Mouse (Mus musculus) thymus, adult 2 months (tissue): Measurements from ENCODE around the gene Trpc4ap.

Experiments used
- CTCF ChIP-seq: fragments of 200-500 bp; IDR thresholded peaks from 2 replicates; pipeline ENCODE4 v1.5.1; 2012; ENCODE audit warnings: mild to moderate bottlenecking, control low read depth, low read length, moderate library complexity, borderline replicate concordance; ENCODE audit not compliant: control insufficient read depth, poor library complexity, insufficient read depth; ENCODE audit errors: extremely low read depth
- POLR2A ChIP-seq: fragments of 200-500 bp; IDR thresholded peaks from 2 replicates; pipeline ENCODE4 v1.6.1; 2012; ENCODE audit warnings: mild to moderate bottlenecking, low read length, control low read depth, moderate library complexity; ENCODE audit not compliant: control insufficient read depth, poor library complexity, insufficient read depth; ENCODE audit errors: extremely low read depth

GRCm38 (mm10) chr2:155710557-155710956 is 18.4 kb upstream of the Trpc4ap start:
- TF ChIP-seq CTCF (no peak), POLR2A (no peak)
